Mouse (Mus musculus) megakaryocyte, embryonic 14.5 days (primary cell): ENCODE results near the gene Tlr2.

Source experiments
- FLI1 ChIP-seq: IDR thresholded peaks from 2 replicates; pipeline ENCODE4 v1.6.1; 2012; ENCODE audit warnings: low read length, inconsistent platforms, mixed read lengths
- GATA1 ChIP-seq: IDR thresholded peaks from 3 replicates; pipeline ENCODE4 v1.6.1; 2012; ENCODE audit warnings: mixed read lengths, low read length, inconsistent platforms, borderline replicate concordance

GRCm38 (mm10) chr3:83787776-83788305, 53.7 kb downstream of the Tlr2 start:
- TF ChIP-seq GATA1 (no peak), FLI1 (no peak)
